Mouse (Mus musculus) testis, adult 2 months (tissue): Measurements from ENCODE around the gene Ppp6c.

ENCODE experiments used
- CTCF ChIP-seq: fragments of 200-500 bp; IDR thresholded peaks from 2 replicates; pipeline ENCODE4 v1.5.1; 2012; ENCODE audit warnings: low read depth, mild to moderate bottlenecking, inconsistent platforms, low read length, moderate library complexity; ENCODE audit not compliant: control insufficient read depth, insufficient read depth, insufficient replicate concordance
- POLR2A ChIP-seq: fragments of 200-500 bp; IDR thresholded peaks from 2 replicates; pipeline ENCODE4 v1.6.1; 2012; ENCODE audit warnings: low read depth, mild to moderate bottlenecking, inconsistent platforms, low read length, moderate library complexity; ENCODE audit not compliant: control insufficient read depth

DNA sequence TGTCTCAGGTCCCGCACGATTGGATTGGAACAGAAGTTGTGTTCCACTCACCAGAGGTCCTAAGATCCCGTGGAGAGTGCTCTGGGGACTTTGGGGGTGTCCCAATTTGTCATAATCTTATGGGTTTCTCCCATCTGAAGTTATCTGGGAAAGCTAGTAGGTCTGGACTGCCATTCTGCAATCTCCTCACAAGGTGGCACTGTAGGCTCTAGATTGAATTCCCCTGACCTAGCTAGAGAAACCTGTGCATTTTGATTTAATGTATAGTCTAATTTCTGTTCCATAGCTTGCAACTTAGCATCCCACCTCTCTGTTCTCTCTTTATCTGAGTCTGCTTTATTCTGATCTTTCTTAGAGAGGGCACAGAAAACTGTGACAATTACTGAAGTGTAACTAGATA, 42.1 kb upstream of the Ppp6c start:
- TF ChIP-seq CTCF (no peak), POLR2A (no peak)
